Mouse (Mus musculus) splenic B cell, adult 2 months (primary cell): ENCODE results near the gene Gm3417.
"Not testable (repeated sequence)": the region's sequence is repeated elsewhere in the genome, so short reads cannot be mapped to it uniquely, and the experiment has no call there.

ENCODE experiments used
- DNase-seq: peaks from one replicate; pipeline ENCODE4 v3.0.0-alpha.2; 2011; ENCODE audit warnings: low read depth, low spot score
- H3K27me3 ChIP-seq: 2 replicates; pipeline ENCODE4 v1.6.1; 2012; ENCODE audit warnings: mild to moderate bottlenecking, low read length, moderate library complexity, mixed read lengths; ENCODE audit not compliant: control insufficient read depth, poor library complexity, insufficient read depth, severe bottlenecking
- H3K36me3 ChIP-seq: 2 replicates; pipeline ENCODE4 v1.6.1; 2012; ENCODE audit warnings: mild to moderate bottlenecking, low read length, moderate library complexity, mixed read lengths; ENCODE audit not compliant: control insufficient read depth, poor library complexity, insufficient read depth, severe bottlenecking

Gm3417 gene

GRCm38 (mm10) chr17:14978362-14979038 lies at the start of gene Gm3417, which contains the start of gene 9030025P20Rik:
Gene Gm3417 (minus strand): TSS chr17:14978790.
Gene 9030025P20Rik (plus strand): TSS chr17:14978468.
- not testable (repeated sequence) for H3K36me3 ChIP-seq, H3K27me3 ChIP-seq, DNase-seq

GRCm38 (mm10) chr17:15025513-15025912 lies 46.9 kb upstream of the Gm3417 start:
- DNase-seq, H3K36me3 ChIP-seq, H3K27me3 ChIP-seq: not testable (repeated sequence)

- DNase-seq, H3K27me3 ChIP-seq, H3K36me3 ChIP-seq: not testable (repeated sequence)
Measured at GRCm38 (mm10) chr17:15024502-15025193, 46.1 kb upstream of the Gm3417 start.

GRCm38 (mm10) chr17:15023878-15024492 lies 45.4 kb upstream of the Gm3417 start:
- not testable (repeated sequence) for DNase-seq, H3K36me3 ChIP-seq, H3K27me3 ChIP-seq

GRCm38 (mm10) chr17:15021503-15022220 lies 43.1 kb upstream of the Gm3417 start:
- not testable (repeated sequence) for H3K27me3 ChIP-seq, DNase-seq, H3K36me3 ChIP-seq

GRCm38 (mm10) chr17:15009706-15010413 lies 31.3 kb upstream of the Gm3417 start, which contains the start of gene Gm3435:
Gene Gm3435 (plus strand): TSS chr17:15010176.
- H3K36me3 ChIP-seq, DNase-seq, H3K27me3 ChIP-seq: not testable (repeated sequence)

- H3K27me3 ChIP-seq, H3K36me3 ChIP-seq, DNase-seq: not testable (repeated sequence)
Measured at GRCm38 (mm10) chr17:15009088-15009487, 30.5 kb upstream of the Gm3417 start.

- not testable (repeated sequence) for H3K27me3 ChIP-seq, DNase-seq, H3K36me3 ChIP-seq
Measured at GRCm38 (mm10) chr17:15000047-15000446, 21.5 kb upstream of the Gm3417 start.

GRCm38 (mm10) chr17:14994140-14994539 lies 15.6 kb upstream of the Gm3417 start:
- not testable (repeated sequence) for H3K27me3 ChIP-seq, H3K36me3 ChIP-seq, DNase-seq

- H3K36me3 ChIP-seq, DNase-seq: not testable (repeated sequence)
Measured at GRCm38 (mm10) chr17:14993139-14993832, 14.7 kb upstream of the Gm3417 start.

GRCm38 (mm10) chr17:14992522-14993138 lies 14.0 kb upstream of the Gm3417 start:
- H3K36me3 ChIP-seq, DNase-seq, H3K27me3 ChIP-seq: not testable (repeated sequence)

More at GRCm38 (mm10) chr17:14993139-14993832, 14.7 kb upstream of the Gm3417 start:
- not testable (repeated sequence) for H3K27me3 ChIP-seq

- DNase-seq, H3K36me3 ChIP-seq, H3K27me3 ChIP-seq: not testable (repeated sequence)
Measured at GRCm38 (mm10) chr17:14990116-14990702, 11.6 kb upstream of the Gm3417 start.

GRCm38 (mm10) chr17:14977718-14978361 lies 750 bp downstream of the Gm3417 start:
- not testable (repeated sequence) for H3K27me3 ChIP-seq, DNase-seq, H3K36me3 ChIP-seq
